Mouse (Mus musculus) left cerebral cortex, adult 18-20 months (tissue): Measurements from ENCODE around the gene Olfr1395. TPM values are rescaled to one million over a fixed set of nuclear protein-coding genes. Genes with fewer than 3 reads are reported as not detected.
A peak's percentile ranks its signal among the peaks of the same experiment; 100 is the strongest.
"Not testable (repeated sequence)": the region's sequence is repeated elsewhere in the genome, so short reads cannot be mapped to it uniquely, and the experiment has no call there.

Experiments
- DNase-seq, 2 experiments: peaks; one replicate each; pipeline ENCODE4 v3.0.0; 2021 to 2022; ENCODE audit warnings: low spot score in 2 of 2, mixed read lengths in 1 of 2
- total RNA-seq, 2 experiments: library from RNA; stranded (reverse); gene quantifications; 2 replicates each; pipeline ENCODE4 v1.2.3; 2021

Olfr1395 gene
- total RNA-seq, 2 experiments from 2014 or later = not detected

DNA sequence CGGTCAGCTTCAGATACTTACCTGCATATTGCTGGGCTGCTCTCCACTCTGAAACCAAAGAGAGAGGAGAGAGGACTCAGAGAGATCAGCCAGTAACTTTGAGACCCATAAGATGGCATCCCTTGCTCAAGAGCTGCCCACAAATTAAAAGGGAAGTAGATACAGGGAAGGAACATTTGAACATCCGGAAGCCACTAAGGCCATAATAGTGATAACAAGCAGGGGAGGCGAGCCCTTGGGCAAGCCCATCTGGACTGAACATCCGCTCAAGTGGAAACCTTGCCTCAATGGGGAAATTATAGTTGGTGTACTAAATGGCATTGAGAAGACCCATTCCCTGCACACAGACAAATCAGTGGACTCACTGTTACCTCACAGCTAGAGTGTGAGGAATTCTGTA lies 28.5 kb downstream of the Olfr1395 start:
- DNase-seq = no peak

DNA sequence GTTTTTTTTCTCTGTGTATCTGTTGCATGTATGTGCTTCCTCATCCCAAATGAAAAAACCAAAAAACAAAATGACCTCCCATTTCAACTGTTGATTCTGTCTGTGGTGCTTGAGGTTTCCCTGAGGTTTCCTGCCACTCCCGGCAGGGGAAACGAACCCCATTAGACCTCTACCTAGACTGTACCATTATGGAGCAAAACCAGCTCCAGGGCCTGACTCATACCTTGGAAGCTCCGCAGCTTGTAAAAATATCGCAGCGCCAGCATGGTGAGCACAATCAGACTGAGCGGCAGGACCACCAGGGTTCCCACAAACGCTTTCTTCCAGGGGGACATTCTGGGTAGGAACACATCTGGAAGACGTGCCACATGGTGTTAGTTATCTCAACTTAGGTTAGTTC lies 33.3 kb downstream of the Olfr1395 start:
- no peak for DNase-seq

DNA sequence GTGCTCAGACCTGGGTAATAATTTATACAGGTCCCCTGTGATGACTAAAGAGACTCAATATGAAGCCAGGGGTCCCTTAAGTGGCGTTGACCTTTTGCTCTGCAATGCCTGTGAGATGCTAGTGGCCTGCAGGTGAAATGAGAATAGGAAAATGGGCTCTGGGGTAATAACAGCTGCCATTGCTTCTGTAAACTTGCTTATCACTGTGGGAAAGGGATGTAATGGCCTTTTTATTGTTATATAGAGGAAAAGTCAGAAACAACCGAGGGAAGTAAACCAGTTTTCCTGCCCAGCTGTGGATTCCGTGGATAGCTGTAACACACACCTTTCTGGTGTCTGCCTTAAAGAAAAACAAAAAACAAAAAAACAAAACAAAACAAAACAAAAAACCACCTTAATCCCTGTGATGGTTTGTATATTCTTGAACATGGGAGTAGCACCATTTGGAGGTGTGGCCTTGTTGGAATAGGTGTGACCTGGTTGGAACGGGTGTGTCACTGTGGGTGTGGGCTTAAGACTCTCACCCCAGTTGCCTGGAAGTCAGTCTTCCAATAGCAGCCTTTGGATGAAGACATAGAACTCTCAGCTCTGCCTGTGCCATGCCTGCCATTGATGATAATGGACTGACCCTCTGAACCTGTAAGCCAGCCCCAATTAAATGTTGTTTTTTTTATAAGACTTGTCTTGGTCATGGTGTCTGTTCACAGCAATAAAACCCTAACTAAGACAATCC lies 34.1 kb downstream of the Olfr1395 start:
- DNase-seq = not testable (repeated sequence)

DNA sequence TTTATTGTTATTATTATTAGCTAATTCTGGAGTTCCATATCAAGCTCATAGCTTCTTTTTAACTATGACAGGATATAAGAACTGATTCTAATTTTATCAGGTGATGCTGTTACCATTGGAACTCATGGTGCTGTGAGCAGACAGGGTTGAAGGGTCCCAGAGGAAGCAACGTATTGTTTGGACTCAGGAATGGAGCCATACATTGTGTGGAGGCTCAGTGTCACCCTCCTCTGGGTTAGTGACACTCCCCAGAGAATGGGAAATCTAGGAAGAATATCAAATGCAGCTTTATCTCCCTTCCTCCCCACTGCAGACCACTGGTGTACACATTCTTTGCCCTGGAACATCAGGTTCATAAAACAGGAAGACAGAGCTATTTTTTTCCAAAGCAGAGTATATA lies 41.1 kb downstream of the Olfr1395 start:
- no peak for DNase-seq

DNA sequence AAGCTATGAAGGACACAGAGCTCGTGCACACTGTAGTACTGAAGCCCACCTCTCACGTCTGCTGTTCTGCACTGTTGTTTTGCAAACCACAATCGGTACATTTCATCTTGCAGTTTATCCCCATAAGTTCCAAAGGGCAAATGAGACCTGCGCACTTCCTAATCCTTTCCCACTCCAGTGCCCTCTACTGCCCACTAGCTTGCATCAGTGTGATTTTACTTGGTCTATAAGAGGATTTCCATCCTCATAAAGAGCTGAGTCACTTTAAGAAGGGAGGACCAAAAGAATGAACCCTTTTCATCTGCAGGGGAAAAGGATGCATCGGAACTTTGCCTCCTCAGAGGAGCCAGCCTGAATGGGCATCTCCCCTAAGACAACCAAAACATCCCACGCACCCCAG lies 44.4 kb downstream of the Olfr1395 start:
- no peak for DNase-seq

DNA sequence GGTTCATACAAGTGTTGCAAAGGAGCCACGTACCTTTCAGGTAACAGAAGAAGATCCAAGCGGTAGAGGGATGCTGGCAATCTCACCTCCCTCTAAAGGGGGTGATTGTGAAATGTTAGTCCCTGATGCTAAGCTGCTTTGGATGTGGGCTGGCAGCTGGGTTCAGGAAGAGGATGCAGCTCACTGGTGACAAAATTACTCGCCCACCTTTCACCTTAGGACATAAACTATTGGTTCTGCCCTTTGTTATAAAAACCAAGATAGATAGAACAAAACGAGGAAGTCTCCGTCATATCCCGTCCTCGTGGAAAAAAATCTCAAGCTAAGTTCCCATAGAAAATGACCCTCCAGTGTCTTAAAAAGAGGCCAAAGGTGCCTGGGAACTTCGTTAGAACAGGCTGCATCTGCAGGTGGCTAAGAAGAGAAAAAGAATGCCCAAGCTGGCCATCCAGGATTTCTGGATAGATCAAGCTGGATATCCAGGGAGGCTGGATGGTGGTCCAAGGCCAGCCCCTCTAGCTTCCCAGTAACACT lies 44.9 kb downstream of the Olfr1395 start, which contains the start of gene Btnl9:
Btnl9 (minus strand) TSS at position 205 of the 534 bp plus-strand sequence.
- DNase-seq = no peak

DNA sequence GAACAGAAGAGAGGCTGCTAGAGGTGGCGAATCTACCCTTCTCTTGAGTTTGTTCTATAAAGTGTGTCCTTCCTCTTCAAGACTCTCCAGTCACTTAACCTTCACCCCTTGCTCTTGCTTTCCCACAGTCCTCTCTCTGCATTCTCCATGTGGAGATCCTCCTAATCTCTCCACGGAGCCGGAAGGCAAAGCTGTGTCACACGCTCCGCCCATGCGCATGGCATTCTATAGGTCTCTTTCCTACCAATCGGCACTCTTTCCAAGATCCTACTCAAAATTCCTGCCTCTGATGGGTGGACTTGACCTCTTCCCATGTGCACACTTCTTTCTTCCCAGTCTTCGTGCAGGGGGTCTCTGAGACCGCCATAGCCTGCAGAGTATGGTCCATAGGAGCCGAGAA lies 45.6 kb downstream of the Olfr1395 start:
- no peak for DNase-seq

DNA sequence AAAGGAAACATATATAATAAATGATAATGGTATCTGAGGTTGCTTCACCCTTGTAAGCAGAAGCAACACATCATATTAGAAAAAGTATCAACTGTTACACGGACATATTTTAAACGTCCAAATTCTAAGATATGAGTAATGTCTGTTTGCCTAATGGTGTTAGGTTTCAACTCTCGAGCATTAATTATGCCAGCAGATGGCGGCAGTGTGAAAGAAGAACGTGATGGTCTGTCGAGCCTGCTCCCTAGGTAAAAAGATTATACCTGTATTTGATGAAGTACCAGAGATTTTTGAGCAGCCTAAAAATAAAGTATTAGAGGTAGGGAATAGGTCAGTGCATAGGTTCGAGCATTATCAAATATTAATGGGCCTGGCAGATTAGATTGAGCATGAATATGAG lies 47.7 kb downstream of the Olfr1395 start:
- DNase-seq = peak; percentile 66 to 71

DNA sequence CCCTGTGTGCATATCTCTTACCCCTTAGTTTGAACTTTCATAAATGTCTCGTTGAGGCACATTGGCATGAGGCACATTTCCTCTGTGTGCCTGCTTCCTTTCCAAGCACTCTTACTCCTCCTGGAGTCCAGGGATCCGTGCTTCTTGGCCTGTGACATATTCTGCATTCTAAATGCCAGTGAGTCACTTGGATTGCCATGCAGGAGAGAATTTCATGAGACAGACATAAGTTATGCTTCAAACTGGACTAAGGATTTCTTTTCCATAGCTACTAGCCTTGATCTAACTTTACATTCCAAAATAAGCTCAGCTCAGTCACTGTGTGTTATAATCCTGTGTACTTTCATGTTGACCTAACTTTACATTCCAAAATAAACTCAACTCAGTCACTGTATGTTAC lies 49.0 kb downstream of the Olfr1395 start:
- no peak for DNase-seq

DNA sequence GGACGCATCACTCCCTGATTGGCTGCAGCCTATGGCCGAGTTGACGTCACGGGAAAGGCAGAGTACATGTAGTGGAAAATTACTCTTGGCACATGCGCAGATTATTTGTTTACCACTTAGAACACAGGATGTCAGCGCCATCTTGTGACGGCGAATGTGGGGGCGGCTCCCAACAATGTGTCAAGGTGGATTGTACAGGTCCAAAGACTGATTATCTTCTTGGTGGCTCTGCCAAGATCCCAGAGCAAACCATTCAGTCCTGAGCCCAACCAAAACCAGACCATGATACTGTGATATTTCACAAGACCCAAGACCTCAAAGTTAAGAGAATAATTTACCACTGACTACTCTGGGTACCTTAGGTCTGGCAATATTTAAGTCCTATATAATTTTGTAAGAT lies 52.7 kb downstream of the Olfr1395 start:
- DNase-seq = not testable (repeated sequence)

DNA sequence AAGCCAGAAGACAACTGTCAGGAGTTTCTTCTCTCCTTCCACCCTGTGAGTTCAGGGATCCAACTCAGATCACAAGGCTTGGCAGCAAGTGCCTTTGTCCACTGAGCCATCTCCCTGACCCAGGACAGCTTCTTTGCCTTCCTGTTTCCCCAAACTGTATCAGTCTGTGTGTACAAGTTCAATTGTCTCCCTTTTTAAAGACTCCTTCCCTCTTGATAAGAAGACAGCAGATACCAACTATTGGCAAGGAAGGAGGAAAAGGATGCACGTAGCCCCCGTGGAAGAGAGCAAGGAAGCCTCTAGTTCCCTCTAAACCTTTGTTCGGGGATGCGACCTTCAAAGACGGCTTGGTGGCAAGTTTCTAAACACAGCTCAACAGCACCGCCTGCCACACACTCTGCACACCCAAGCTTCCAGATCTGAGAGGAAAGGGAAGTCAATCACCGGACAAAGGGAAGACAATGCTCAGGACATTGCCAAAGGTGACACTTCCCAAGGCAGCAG lies 53.8 kb downstream of the Olfr1395 start:
- no peak for DNase-seq

Other genes with a start within 250 kb of the Olfr1395 start
- gene Gm5431, start 240.1 kb upstream of the Olfr1395 start, total RNA-seq = under 1 TPM in 1 of 2 experiments, not detected in 1; 0.49 TPM
- gene Psme2b, start 196.1 kb upstream of the Olfr1395 start, total RNA-seq = 1 to 10 TPM; 1.9 to 2.8 TPM
- gene Olfr56, start 163.4 kb upstream of the Olfr1395 start, total RNA-seq = not detected
- 1 to 10 TPM in 1 of 2 experiments, under 1 TPM in 1; 0.91 to 1.5 TPM for gene 9930111J21Rik1, start 162.9 kb upstream of the Olfr1395 start, total RNA-seq
- under 1 TPM; 0.16 to 0.37 TPM for gene Gm12185, start 150.0 kb upstream of the Olfr1395 start, total RNA-seq
- under 1 TPM in 1 of 2 experiments, not detected in 1; 0.81 TPM for gene Tgtp1, start 148.1 kb upstream of the Olfr1395 start, total RNA-seq
- 1 to 10 TPM in 1 of 2 experiments, under 1 TPM in 1; 0.94 to 1.6 TPM for gene 9930111J21Rik2, start 91.0 kb upstream of the Olfr1395 start, total RNA-seq
- gene Tgtp2, start 78.1 kb upstream of the Olfr1395 start, total RNA-seq = under 1 TPM; 0.47 to 0.65 TPM
- gene Ifi47, start 65.7 kb upstream of the Olfr1395 start, total RNA-seq = 1 to 10 TPM; 1.0 to 1.4 TPM
- gene Olfr1396, start 27.4 kb upstream of the Olfr1395 start, total RNA-seq = not detected
- not detected for gene Olfr1394, start 12.1 kb downstream of the Olfr1395 start, total RNA-seq
- not detected for gene Btnl9, start 44.9 kb downstream of the Olfr1395 start, total RNA-seq
- gene Zfp62, start 61.0 kb downstream of the Olfr1395 start, total RNA-seq = 10 to 100 TPM; 68.9 to 78.9 TPM
- 10 to 100 TPM; 67.9 to 77.0 TPM for gene Mgat1, start 101.9 kb downstream of the Olfr1395 start, total RNA-seq
- under 1 TPM; 0.23 to 0.37 TPM for gene Olfr1393, start 136.0 kb downstream of the Olfr1395 start, total RNA-seq
- not detected for gene Olfr1392, start 143.0 kb downstream of the Olfr1395 start, total RNA-seq
- gene Olfr10, start 162.5 kb downstream of the Olfr1395 start, total RNA-seq = not detected
- gene Olfr1391, start 180.5 kb downstream of the Olfr1395 start, total RNA-seq = not detected
- gene Olfr1390, start 192.9 kb downstream of the Olfr1395 start, total RNA-seq = not detected